Mouse (Mus musculus) embryonic fibroblast, embryonic 13.5 days (primary cell): ENCODE data around the gene Gpsm3.

Experiments
- CTCF ChIP-seq: IDR thresholded peaks from 2 replicates; pipeline ENCODE4 v1.5.1; 2011; ENCODE audit warnings: mild to moderate bottlenecking, control low read depth, low read length, moderate library complexity, borderline replicate concordance; ENCODE audit not compliant: insufficient read depth
- POLR2A ChIP-seq: IDR thresholded peaks from 2 replicates; pipeline ENCODE4 v1.6.1; 2011; ENCODE audit warnings: low read depth, mild to moderate bottlenecking, control low read depth, low read length, moderate library complexity

- TF ChIP-seq CTCF, result peak; percentile 57; the same call in 1 of the 2 replicates
- TF ChIP-seq POLR2A, result no peak
Measured at GRCm38 (mm10) chr17:34618999-34619398, 29.4 kb downstream of the Gpsm3 start.
